Mouse (Mus musculus) gastrocnemius, postnatal 14 days (tissue): ENCODE measurements around the gene Slc44a1. TPM values are rescaled to one million over a fixed set of nuclear protein-coding genes. Genes with fewer than 3 reads are reported as not detected.

Experiments used
- DNase-seq: peaks from one replicate; pipeline ENCODE4 v3.0.0; 2021; ENCODE audit warnings: mixed read lengths
- intact Hi-C: fragments of 180-260 bp; cut with DNase I; formaldehyde crosslinking; loops from one replicate; pipeline ENCODE4 v1.15.1; 2025; ENCODE audit warnings: low total_unique reads
- total RNA-seq, 2 experiments: library from RNA; stranded (reverse); gene quantifications; 2 replicates each; pipeline ENCODE4 v1.2.3; 2021

Slc44a1 gene
- total RNA-seq, 2 experiments from 2014 or later: 26.6 to 30.3 TPM

DNA sequence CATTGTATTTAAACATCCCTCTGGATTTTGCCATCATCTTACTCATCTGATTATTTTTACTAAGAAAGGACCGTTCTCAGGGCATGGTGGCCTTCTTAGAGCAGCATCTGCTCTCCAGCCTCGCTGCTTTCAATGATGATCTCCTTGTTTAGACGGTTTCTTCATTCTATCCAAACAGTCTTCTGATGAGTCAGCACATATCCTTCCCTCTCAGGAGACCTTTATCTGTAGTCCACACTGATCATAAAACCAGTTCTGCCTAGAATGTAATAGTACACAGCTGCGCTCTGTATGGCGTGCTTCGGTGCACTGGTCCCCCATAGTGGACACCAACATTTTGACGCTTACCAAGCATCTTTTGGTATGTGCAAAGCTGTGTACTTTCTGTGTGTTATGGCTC lies 19.5 kb downstream of the Slc44a1 start:
- no peak for DNase-seq
- intact Hi-C loops: no loop called here

DNA sequence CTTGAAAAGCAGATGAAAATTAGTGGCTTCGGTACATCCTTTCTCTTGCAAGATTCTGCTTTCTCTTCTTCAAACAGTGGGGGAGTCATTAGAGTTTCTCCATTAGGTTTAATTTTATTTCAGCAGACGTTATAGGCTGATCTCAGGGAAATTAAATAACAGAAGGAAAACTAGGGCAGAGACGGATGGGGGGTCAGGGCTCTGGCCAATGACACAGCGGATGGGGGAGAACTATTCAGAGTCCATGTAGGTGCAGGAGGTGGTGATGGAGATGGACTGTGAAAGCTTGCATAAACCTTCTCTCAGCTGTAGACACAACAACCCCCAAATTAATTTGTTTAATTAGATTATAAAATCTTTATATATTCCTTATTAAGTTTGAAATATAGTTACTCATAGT lies 20.8 kb downstream of the Slc44a1 start:
- intact Hi-C loops: no loop called here
- no peak for DNase-seq

DNA sequence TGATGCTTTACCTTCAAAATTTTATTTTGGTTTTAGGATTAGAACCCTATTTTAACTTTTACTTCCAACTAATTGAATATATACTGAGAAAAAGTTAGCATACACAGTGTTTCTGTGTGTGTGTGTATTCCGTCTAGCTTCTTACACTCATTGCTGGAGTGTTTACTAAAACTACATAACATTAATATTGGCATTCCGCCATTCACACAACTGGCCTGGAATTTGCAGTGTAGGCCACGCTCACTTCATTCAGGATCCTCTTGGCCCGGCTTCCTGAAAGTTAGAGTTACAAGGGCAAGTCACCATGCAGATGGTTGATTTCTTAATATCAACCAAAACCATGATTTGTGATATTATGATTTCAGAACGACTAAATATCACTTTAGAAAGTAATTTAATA lies 21.9 kb downstream of the Slc44a1 start:
- no peak for DNase-seq
- intact Hi-C loops: no loop called here

DNA sequence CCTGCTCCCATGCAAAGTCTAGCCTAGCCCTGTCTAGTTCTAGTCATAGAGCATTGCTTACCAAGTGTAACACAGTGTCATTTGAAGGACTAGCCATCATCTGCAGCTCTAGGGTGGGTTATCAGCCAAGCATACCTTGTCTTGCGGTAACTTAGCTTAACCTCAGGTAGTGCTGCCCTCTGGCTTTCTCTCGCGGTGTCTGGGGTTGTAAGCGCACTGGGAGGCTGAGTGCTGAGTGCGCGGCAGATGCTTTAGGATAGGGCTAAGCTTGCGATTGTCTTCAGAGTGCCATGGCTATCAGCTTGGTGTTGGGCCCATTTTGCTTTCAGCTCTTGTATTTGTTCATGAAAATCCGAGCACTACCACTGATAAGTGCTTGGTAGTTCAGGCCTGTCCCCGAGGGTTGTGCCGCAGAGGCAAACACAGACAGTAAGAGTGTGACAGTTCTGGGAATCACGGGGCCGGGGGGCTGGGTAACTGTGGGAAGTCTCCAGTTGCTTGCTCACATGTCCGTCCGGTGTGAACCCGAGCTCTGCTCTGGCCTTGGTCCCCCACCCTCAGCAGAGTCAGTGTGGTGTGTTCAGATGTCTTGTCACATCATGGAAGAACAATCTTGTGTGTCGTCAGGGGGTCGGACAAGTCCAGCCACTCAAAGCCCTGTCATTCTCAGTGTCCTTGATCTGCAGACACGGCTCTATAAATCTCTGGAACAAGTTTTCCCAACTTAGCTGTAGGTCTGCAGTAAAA lies 22.5 kb downstream of the Slc44a1 start:
- DNase-seq: no peak
- intact Hi-C loops: no loop called here

DNA sequence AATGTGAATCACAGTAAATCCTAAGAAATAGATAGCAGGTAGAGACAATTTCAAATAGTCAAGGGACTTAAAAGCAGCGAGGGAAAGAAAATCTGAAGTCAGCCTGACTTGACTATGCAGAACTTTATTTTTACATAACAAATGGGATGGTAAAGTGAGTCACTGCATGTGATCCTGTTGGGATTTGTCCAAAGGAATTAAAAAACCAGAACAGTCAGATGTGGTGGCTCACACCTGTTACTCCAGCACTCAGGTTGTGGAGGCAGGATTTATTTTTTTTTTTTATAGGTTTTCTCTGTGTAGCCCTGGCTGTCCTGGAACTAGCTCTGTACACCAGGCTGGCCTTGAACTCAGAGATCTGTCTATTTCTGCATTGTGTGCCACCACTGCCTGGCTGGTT lies 25.7 kb downstream of the Slc44a1 start:
- intact Hi-C loops: no loop called here
- DNase-seq: no peak

DNA sequence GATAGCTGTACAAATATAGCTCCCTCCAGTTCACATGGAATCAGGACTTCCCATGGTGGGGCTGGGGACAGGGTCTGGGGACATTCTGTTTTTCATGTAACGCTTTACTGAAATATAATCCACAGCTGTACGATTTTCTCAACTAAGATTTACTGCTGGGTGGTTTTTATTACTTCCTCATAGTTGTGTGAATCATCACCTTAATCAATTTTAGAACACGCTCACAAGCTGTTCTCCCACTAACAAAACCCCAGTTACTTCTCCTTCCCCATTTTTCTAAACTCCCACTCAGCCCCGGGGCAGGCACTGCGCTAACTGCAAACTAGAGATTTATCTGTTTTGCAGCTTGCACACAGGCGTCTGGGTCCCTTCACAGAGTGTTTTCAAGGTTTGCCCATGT lies 28.8 kb downstream of the Slc44a1 start:
- no peak for DNase-seq
- intact Hi-C loops: no loop called here

DNA sequence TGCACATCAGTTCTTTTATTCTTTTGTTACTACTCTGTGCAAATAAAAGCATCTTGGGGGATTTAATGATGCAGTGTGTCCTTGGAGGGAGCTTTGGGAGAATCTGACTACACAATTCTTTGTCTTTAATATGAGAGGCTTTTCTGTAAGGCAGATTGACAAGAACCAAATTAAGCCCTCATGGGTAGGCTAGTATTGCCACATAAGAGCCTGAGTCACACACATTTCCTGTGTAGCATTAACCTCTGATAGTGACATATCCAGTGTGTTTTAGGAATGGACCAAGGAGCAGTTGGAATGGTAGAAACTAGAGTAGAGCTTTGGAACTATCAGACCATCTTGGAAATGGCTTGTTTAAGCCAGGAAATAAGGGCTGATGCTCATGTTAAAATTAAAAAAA lies 33.9 kb downstream of the Slc44a1 start:
- intact Hi-C loops: no loop called here

DNA sequence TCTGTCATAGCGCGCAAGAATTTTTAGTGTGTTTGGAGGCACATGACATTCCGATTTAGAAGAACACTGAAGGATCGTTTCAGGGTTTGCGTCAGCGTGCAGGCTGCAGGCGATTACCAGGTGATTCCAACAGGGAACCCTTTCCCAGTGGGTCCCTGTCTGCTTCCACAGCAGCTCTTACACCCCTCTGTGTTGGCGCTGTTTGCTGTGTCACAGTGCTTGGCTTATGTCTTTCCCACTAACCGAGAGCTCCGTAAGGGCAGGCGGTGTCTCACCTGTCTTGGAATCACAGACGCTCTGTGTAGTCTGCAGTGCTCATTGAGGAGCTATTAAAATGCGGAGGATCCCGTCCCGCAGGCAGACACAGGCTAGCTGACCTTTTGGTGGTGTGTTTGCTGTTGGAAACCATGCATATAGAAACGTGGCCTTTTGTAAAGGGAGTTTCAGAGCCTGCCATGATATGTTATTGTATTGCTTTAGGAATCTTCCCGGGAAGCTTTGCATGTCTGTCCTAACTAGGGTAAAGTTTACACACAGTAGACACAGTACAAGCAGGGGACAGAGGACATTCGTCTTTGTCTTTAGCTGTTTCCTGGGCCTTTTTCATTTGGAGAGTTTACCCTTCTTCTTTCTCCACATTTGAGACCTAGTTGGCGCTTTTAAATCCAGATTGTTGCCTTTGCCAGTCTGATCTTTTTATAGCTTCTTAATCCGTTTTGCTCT lies 35.2 kb downstream of the Slc44a1 start:
- DNase-seq: no peak
- intact Hi-C loops: no loop called here

More for the DNA sequence above, 33.9 kb downstream of the Slc44a1 start:
- DNase-seq: no peak

DNA sequence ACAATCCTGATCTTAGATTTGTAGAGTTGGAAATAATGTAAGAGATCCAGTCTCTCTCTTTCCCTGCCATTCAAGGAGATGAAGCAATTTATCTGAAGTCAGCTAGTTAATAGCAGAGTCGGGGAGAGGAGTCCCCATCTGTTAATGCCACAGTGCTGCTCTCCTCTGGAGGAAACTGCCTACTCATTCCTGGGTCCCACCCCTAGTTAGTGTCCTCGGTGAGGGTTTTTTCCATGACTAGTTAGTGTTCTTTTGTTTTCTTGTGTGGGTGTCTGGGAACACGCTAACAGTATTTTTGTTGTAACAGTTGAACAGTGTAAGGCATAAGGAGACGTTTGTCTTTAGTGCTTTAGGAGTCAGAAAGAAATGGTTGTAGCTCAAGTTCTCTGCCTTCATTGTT lies 38.4 kb downstream of the Slc44a1 start:
- intact Hi-C loops: no loop called here
- DNase-seq: no peak

DNA sequence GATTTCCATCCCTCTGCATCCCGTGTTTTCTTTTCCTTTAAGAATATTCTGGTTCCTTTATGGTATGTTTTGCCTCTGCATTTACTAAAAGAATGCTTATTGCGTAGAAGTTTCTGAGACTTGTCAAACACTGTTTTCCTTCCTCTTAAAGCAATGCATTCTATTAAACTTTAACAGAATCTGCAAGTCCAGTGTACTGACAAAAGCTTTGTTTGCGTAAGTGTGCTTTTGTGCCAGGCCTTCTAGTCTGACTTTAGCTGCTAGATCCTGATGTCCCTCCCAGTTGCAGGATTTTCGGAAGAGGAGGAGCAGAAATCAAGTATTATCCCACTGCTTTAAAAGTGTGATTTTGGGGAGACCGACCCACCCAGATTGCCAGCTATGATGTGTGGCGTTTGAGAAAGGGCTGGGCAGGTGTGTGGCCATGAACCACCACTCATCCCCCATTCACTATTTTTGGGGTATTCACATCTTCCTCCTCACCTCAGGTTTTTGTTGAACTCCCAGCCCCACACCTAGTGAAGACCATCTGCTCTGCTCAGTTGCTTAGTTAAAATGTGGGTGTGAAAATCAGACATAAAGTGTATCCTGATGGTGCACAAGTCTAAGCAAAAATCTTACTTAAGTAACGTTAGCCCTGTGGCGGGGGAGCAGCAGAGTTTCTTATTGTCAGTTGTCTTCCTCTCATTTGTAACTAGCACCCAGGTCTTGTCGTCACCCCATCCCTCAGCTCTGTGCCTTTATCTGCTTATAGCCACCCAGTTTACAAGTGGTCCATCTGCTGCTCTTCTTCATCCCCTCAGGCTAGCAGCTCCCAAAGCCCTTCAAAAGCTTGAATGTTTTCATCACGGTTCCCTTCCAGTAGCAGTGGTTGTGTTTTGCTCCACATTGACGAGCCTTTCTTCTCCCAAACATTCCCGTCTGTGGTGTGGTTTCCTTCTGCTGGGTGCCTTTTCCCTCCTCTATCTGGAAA lies 47.3 kb downstream of the Slc44a1 start:
- intact Hi-C loops: no loop called here

DNA sequence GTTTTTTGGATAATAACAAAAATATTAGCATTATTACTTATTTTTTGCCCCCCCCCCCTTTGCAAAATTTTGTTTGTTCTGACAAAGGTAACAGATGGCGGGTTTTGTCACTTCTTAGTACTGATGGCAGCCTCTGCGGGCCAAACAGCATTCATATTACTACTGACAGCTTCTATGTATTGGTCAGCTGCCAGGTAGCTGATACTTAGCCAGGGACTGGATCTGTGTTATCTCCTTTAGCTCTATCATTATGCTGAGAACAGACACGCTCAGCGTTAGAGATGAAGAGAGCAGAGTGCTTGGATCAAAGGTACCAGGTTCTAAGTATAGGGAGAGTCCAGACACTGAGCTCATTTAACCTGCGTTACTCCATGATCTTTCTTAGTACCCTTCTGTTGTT lies 48.6 kb downstream of the Slc44a1 start:
- DNase-seq: no peak
- intact Hi-C loops: no loop called here

More for the DNA sequence above, 47.3 kb downstream of the Slc44a1 start:
- no peak for DNase-seq

DNA sequence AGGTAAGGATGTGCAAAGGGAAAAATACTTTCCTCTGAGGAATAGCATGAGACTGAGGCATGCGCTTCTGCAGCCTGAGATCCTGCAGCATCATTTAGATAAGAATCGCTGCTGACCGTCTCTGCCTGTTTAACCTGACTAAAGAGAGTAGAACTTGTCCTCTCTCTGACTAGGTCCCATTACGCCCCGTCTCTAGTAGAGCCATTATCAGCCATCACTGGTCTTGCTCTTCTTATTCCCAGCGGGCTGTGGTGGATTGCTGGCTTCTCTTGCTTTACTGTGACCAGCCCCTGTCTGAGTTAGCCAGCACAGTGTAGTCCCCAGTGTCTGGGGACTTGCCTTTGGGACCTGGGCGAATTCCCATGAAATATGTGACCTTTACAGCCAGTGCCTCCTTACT lies 50.2 kb downstream of the Slc44a1 start:
- no peak for DNase-seq
- intact Hi-C loops: no loop called here

DNA sequence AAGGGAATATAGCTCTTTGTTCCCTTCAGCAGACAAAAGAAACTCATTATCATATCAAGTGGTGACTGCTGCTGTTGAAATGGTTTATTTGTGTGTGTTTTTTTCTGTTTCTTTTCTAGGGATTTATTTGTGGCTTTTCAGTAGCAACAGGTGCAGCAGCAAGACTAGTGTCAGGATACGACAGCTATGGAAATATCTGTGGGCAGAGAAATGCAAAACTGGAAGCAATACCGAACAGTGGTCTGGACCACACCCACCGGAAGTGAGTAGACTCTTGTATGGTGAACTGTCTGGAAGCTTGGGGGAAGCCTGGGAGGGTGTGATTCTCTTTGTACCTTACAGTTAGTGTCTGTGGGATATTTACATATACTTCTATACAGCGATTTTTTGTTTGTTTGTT lies 51.1 kb downstream of the Slc44a1 start:
- intact Hi-C loops: no loop called here
- no peak for DNase-seq

DNA sequence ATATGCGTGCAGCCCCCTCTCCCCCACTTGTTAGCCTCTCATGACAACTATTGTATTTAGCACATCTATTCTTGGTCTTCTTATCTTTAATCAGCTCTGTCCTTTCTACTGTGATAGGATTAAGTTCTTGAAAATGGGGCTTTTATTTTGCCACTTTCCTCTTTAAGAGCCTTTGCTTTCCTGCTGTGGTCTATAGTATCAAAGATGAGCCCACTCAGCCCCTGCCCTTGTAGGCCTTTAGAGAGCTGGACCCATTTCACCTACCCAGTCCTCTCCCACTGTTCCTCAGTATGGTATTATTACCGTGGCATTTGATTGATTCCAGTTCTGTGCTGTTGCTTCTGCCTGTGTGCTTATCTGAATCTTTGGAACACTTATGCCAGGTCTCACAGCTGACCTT lies 55.4 kb downstream of the Slc44a1 start:
- intact Hi-C loops: no loop called here
- no peak for DNase-seq

DNA sequence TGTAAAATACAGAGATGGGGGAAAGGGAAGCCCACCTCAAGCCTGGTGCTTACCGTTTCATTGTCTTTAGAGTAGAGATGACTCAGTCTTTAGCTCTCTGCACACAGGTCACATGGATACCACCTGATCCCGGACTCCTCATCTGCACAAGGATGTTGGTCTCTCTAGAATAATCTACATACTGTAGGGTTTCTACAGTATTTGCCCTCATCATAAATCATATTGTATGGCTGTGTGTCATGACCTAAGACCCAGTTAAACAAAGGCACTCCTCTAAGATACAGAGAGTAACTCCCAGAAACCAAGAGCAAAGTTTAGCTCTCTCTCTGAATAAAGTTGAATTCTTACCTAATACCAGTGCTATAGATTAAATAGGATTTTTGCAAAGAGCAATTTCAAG lies 62.6 kb downstream of the Slc44a1 start:
- intact Hi-C loops: no loop called here
- DNase-seq: no peak

DNA sequence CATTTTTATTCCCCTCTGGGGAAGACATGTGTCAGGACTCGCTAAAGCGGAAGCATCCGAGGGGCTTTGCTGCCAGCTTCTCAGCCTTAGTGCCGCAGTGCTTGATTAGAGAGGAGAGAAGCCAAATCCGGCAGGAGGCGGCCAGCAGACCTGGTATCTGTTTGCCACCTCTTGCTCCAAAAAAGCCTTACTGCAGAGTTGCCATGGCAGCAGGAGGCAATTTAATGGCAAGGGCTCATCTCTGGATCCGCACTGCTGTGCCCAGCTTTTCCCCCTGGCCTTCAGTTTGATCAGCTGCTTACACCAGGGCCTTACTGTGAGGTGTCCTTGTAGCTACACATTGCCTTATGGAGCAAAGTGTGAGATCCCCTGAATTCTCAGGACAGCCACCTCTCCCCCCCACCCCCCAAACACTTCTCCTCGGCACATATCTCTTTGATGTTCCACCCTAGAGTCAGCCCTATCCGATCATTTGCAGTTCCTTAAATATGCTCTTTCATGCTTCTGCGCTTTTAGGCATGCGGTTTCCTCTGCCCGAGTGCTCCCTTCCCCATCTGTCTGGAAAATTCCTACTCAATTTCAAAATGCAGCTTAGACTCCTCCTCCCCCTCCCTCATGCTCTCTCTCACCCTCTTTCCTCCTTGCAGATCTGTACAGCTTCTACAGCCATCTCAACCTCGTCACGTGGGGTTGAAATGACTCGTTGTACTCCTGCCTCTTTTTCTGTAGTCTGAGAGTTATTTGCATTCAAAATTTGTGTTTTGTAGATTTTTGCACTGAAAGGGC lies 72.1 kb downstream of the Slc44a1 start:
- intact Hi-C loops: no loop called here
- DNase-seq: no peak

DNA sequence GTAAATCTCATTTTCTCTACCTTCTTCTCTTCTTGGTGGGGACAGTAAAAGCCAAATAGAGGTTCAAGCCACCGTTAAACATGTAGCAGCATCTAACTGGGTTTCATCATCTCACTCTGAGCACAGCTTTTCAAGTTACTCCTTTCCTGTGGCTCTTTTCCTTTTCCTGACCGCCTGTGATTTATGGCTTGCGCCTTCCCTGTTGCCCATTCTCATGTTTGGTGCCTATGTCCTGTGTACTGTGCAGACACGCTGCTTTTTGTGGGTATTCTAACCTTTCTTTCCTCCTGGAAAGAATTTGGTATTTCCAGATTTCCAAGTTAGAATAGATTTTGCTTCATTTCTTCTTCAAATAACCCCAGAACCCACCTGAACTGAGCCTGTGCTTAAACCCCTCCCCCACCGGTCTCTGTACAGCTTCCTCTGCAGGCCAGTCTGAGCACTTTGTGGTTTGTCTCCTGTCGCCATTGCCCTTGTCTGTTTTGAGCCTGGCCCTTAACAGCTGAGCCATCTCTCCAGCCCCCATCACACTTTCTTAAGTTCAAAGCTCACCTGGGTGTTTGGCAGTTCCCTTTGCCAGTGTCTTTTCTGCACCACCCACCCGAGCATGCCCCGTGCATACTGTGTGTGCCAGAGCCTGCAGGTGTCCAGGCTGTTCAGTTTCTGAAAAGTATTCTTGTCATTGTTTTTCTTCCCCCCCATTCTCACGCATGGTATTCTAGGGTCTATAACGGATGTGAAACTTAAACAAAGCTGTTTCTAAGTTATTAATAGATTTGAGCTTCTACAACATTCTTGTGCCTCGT lies 73.3 kb downstream of the Slc44a1 start:
- intact Hi-C loops: no loop called here
- no peak for DNase-seq

DNA sequence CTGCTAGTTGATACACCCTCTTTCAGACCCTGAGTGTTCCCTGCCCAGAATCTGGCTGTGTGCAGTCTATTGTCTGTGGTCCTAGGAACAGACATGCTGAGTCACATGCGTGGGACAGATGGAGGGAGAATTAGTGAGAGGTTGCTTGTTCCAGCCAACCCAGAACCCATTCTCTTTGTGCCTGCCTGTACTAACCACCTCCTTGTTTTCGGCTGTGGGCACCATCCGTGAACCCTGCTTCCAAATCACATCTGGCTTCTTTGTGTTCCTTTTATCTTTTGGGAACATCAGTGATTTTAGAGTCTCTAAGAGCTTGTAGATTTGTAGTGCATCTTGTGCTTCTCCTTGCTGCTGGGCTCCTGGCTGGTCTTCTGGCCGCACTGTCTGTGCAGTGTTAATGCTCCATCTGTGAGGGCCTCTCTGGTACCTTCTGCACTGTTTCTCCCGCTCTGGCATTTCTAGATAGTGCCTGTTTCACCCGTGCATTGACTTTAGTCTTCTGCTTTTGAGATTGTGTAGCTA lies 75.9 kb downstream of the Slc44a1 start:
- intact Hi-C loops: no loop called here
- DNase-seq: no peak
